Mouse (Mus musculus): ENCODE data around the gene Tnfsf13.
"Not testable (repeated sequence)": the region's sequence is repeated elsewhere in the genome, so short reads cannot be mapped to it uniquely, and the experiment has no call there.

Tnfsf13 gene

GRCm38 (mm10) chr11:69685526-69686148 is at the start of gene Tnfsf13:
Gene Tnfsf13, minus strand, starts transcription at chr11:69685784.
- DNase-seq (ENCODE audit: extremely low spot score): no peak

- not testable (repeated sequence) for DNase-seq (ENCODE audit: extremely low spot score)
These were observed 45.8 kb upstream of the Tnfsf13 start for GRCm38 (mm10) chr11:69731408-69731807.

GRCm38 (mm10) chr11:69729063-69729462 is 43.5 kb upstream of the Tnfsf13 start:
- peak; percentile 65 for DNase-seq (ENCODE audit: extremely low spot score)

- no peak for DNase-seq (ENCODE audit: extremely low spot score)
These were observed 40.4 kb upstream of the Tnfsf13 start for GRCm38 (mm10) chr11:69725951-69726350.

GRCm38 (mm10) chr11:69723074-69723473 is 37.5 kb upstream of the Tnfsf13 start:
- no peak for DNase-seq (ENCODE audit: extremely low spot score)

- DNase-seq (ENCODE audit: extremely low spot score): no peak
These were observed 35.3 kb upstream of the Tnfsf13 start for GRCm38 (mm10) chr11:69720852-69721251.

GRCm38 (mm10) chr11:69719423-69719822 is 33.8 kb upstream of the Tnfsf13 start:
- no peak for DNase-seq (ENCODE audit: extremely low spot score)

- no peak for DNase-seq (ENCODE audit: extremely low spot score)
These were observed 33.1 kb upstream of the Tnfsf13 start for GRCm38 (mm10) chr11:69718661-69719060.

- no peak for DNase-seq (ENCODE audit: extremely low spot score)
These were observed 31.4 kb upstream of the Tnfsf13 start for GRCm38 (mm10) chr11:69716953-69717352.

GRCm38 (mm10) chr11:69715929-69716328 is 30.3 kb upstream of the Tnfsf13 start:
- peak; percentile 37 for DNase-seq (ENCODE audit: extremely low spot score)

- DNase-seq (ENCODE audit: extremely low spot score): peak; percentile 43
These were observed 29.9 kb upstream of the Tnfsf13 start for GRCm38 (mm10) chr11:69715482-69715881.

- DNase-seq (ENCODE audit: extremely low spot score): no peak
These were observed 29.2 kb upstream of the Tnfsf13 start for GRCm38 (mm10) chr11:69714636-69715329.

GRCm38 (mm10) chr11:69712954-69713672 is 27.5 kb upstream of the Tnfsf13 start:
- no peak for DNase-seq (ENCODE audit: extremely low spot score)

GRCm38 (mm10) chr11:69711082-69711481 is 25.5 kb upstream of the Tnfsf13 start:
- no peak for DNase-seq (ENCODE audit: extremely low spot score)

GRCm38 (mm10) chr11:69710470-69710869 is 24.9 kb upstream of the Tnfsf13 start:
- DNase-seq (ENCODE audit: extremely low spot score): no peak

GRCm38 (mm10) chr11:69709554-69710446 is 24.2 kb upstream of the Tnfsf13 start:
- no peak for DNase-seq (ENCODE audit: extremely low spot score)

GRCm38 (mm10) chr11:69708614-69709265 is 23.2 kb upstream of the Tnfsf13 start:
- DNase-seq (ENCODE audit: extremely low spot score): no peak

GRCm38 (mm10) chr11:69707873-69708381 is 22.3 kb upstream of the Tnfsf13 start:
- no peak for DNase-seq (ENCODE audit: extremely low spot score)

GRCm38 (mm10) chr11:69707480-69707847 is 21.9 kb upstream of the Tnfsf13 start:
- no peak for DNase-seq (ENCODE audit: extremely low spot score)

- DNase-seq (ENCODE audit: extremely low spot score): no peak
These were observed 21.3 kb upstream of the Tnfsf13 start for GRCm38 (mm10) chr11:69706775-69707479.

All from embryo, embryonic 9.5 days (tissue).